Mouse (Mus musculus) CH12.LX (cell line): ENCODE results near the gene Ncaph2. TPM values are rescaled to one million over a fixed set of nuclear protein-coding genes. Genes with fewer than 3 reads are reported as not detected.

Experiments
- DNase-seq: peaks from one replicate; pipeline ENCODE4 v3.0.0-alpha.2; 2013; ENCODE audit errors: extremely low read depth
- H3K27ac ChIP-seq: 2 replicates; pipeline ENCODE4 v1.5.1; 2012; ENCODE audit warnings: low read depth, mild to moderate bottlenecking, control low read depth, moderate library complexity; ENCODE audit not compliant: insufficient read depth
- H3K27me3 ChIP-seq: replicated peaks from 2 replicates; pipeline ENCODE3; 2012; ENCODE audit warnings: inconsistent platforms
- H3K36me3 ChIP-seq, 2 experiments: replicated peaks in 1 of 2; 2 replicates each; pipeline versions ENCODE3 to v1.6.1; 2012; ENCODE audit warnings: inconsistent platforms in 1 of 2, low read length in 1 of 2, mild to moderate bottlenecking in 1 of 2, mixed read lengths in 1 of 2, moderate library complexity in 1 of 2; ENCODE audit not compliant: control insufficient read depth in 1 of 2, insufficient read depth in 1 of 2
- H3K4me1 ChIP-seq, 2 experiments: 2 replicates each; pipeline ENCODE4 v1.6.1; 2012; ENCODE audit warnings: inconsistent platforms in 1 of 2, moderate library complexity in 1 of 2; ENCODE audit not compliant: insufficient read depth in 2 of 2, control insufficient read depth in 1 of 2
- H3K4me2 ChIP-seq: 2 replicates; pipeline ENCODE4 v1.6.1; 2012; ENCODE audit warnings: low read depth, mild to moderate bottlenecking, control low read depth; ENCODE audit not compliant: poor library complexity, insufficient read depth, severe bottlenecking
- H3K4me3 ChIP-seq, 3 experiments: fragments of 150-350 bp in 1 of 3; sonication (generic) in 1 of 3; replicated peaks in 1 of 3; 2 replicates each; pipeline versions ENCODE3 to v1.5.1; 2011 to 2012; ENCODE audit warnings: low read depth in 2 of 3, low read length in 2 of 3, mild to moderate bottlenecking in 2 of 3, moderate library complexity in 2 of 3, control low read depth in 1 of 3, improper control_type of control experiment in 1 of 3, inconsistent platforms in 1 of 3, mixed read lengths in 1 of 3; ENCODE audit not compliant: poor library complexity in 1 of 3
- H3K79me2 ChIP-seq: replicated peaks from 2 replicates; pipeline ENCODE4 v1.6.1; 2012; ENCODE audit warnings: mild to moderate bottlenecking, moderate library complexity; ENCODE audit not compliant: control insufficient read depth, poor library complexity, insufficient read depth, severe bottlenecking; ENCODE audit errors: extremely low read depth
- H3K9ac ChIP-seq: 2 replicates; pipeline ENCODE4 v1.6.1; 2012; ENCODE audit warnings: low read depth, mild to moderate bottlenecking, control low read depth, moderate library complexity; ENCODE audit not compliant: insufficient read depth
- H3K9me3 ChIP-seq: replicated peaks from 2 replicates; pipeline ENCODE3; 2012; ENCODE audit warnings: low read length, inconsistent platforms, mixed read lengths
- BHLHE40 ChIP-seq: IDR thresholded peaks from 2 replicates; pipeline ENCODE4 v1.6.1; 2011; ENCODE audit warnings: mild to moderate bottlenecking, low read depth, low read length, improper control_type of control experiment
- CHD1 ChIP-seq: IDR thresholded peaks from 2 replicates; pipeline ENCODE4 v1.6.1; 2012; ENCODE audit warnings: low read depth, low read length, improper control_type of control experiment, inconsistent platforms
- CHD2 ChIP-seq: IDR thresholded peaks from 2 replicates; pipeline ENCODE4 v1.6.1; 2011; ENCODE audit warnings: low read length, improper control_type of control experiment
- CTCF ChIP-seq, 2 experiments: IDR thresholded peaks in 1 of 2; conservative IDR thresholded peaks in 1 of 2; 2 replicates each; pipeline ENCODE4 v1.5.1; 2011 to 2012; ENCODE audit warnings: low read depth in 2 of 2, low read length in 2 of 2, improper control_type of control experiment in 1 of 2, inconsistent platforms in 1 of 2, mild to moderate bottlenecking in 1 of 2, moderate library complexity in 1 of 2
- E2F4 ChIP-seq: IDR thresholded peaks from 2 replicates; pipeline ENCODE4 v1.6.1; 2011; ENCODE audit warnings: low read depth, low read length, improper control_type of control experiment; ENCODE audit not compliant: insufficient replicate concordance
- ELF1 ChIP-seq: IDR thresholded peaks from 2 replicates; pipeline ENCODE4 v1.6.1; 2014; ENCODE audit warnings: low read depth, mild to moderate bottlenecking, inconsistent platforms, low read length, improper control_type of control experiment
- ETS1 ChIP-seq: conservative IDR thresholded peaks from 2 replicates; pipeline ENCODE4 v1.6.1; 2012; ENCODE audit warnings: low read depth, mild to moderate bottlenecking, inconsistent platforms, low read length, improper control_type of control experiment, moderate library complexity
- IRF4 ChIP-seq: IDR thresholded peaks from 2 replicates; pipeline ENCODE4 v1.6.1; 2014; ENCODE audit warnings: low read depth, mild to moderate bottlenecking, inconsistent platforms, low read length, improper control_type of control experiment
- JUN ChIP-seq: IDR thresholded peaks from 2 replicates; pipeline ENCODE4 v1.6.1; 2011; ENCODE audit warnings: low read depth, mild to moderate bottlenecking, low read length, improper control_type of control experiment, moderate library complexity; ENCODE audit not compliant: insufficient read depth
- MAFK ChIP-seq: IDR thresholded peaks from 2 replicates; pipeline ENCODE4 v1.6.1; 2011; ENCODE audit warnings: low read length, improper control_type of control experiment; ENCODE audit not compliant: insufficient replicate concordance
- MAX ChIP-seq: IDR thresholded peaks from 2 replicates; pipeline ENCODE4 v1.6.1; 2011; ENCODE audit warnings: low read length, improper control_type of control experiment
- MAZ ChIP-seq: IDR thresholded peaks from 2 replicates; pipeline ENCODE4 v1.6.1; 2012; ENCODE audit warnings: low read depth, mild to moderate bottlenecking, inconsistent platforms, low read length, improper control_type of control experiment, moderate library complexity
- MXI1 ChIP-seq: IDR thresholded peaks from 2 replicates; pipeline ENCODE4 v1.6.1; 2011; ENCODE audit warnings: mild to moderate bottlenecking, low read depth, low read length, improper control_type of control experiment
- NELFE ChIP-seq: IDR thresholded peaks from 2 replicates; pipeline ENCODE4 v1.6.1; 2011; ENCODE audit warnings: low read depth, low read length, improper control_type of control experiment
- PAX5 ChIP-seq: IDR thresholded peaks from 2 replicates; pipeline ENCODE4 v1.6.1; 2012; ENCODE audit warnings: low read length, inconsistent platforms, mixed read lengths
- POLR2AphosphoS2 ChIP-seq: IDR thresholded peaks from 2 replicates; pipeline ENCODE4 v1.6.1; 2011; ENCODE audit warnings: low read depth, low read length, improper control_type of control experiment
- RCOR1 ChIP-seq: conservative IDR thresholded peaks from 2 replicates; pipeline ENCODE4 v1.6.1; 2012; ENCODE audit warnings: low read depth, mild to moderate bottlenecking, inconsistent platforms, low read length, improper control_type of control experiment
- TBP ChIP-seq: conservative IDR thresholded peaks from 2 replicates; pipeline ENCODE4 v1.6.1; 2011; ENCODE audit warnings: low read depth, low read length, improper control_type of control experiment
- UBTF ChIP-seq: IDR thresholded peaks from 2 replicates; pipeline ENCODE4 v1.6.1; 2012; ENCODE audit warnings: low read depth, mild to moderate bottlenecking, inconsistent platforms, low read length, improper control_type of control experiment, moderate library complexity
- USF2 ChIP-seq: conservative IDR thresholded peaks from 2 replicates; pipeline ENCODE4 v1.6.1; 2011; ENCODE audit warnings: low read depth, low read length, improper control_type of control experiment
- ZMIZ1 ChIP-seq: IDR thresholded peaks from 2 replicates; pipeline ENCODE4 v1.6.1; 2012; ENCODE audit warnings: low read depth, mild to moderate bottlenecking, inconsistent platforms, low read length, improper control_type of control experiment
- dilution Hi-C: fragments of 300-500 bp; cut with MboI; formaldehyde crosslinking; loops from 2 replicates; pipeline ENCODE4 v1.14.3; 2020; ENCODE audit warnings: low sequenced_read_pairs; ENCODE audit not compliant: extremely low pct_unique_long_range_greater_than_20kb, extremely low pct_ligation_motif_present
- in situ Hi-C: fragments of 300-500 bp; cut with MboI; formaldehyde crosslinking; loops from 3 replicates; pipeline ENCODE4 v1.14.3; 2019; ENCODE audit warnings: low sequenced_read_pairs, low pct_ligation_motif_present, low pct_unique_long_range_greater_than_20kb, mixed read lengths
- polyA plus RNA-seq: library from polyadenylated mRNA; unstranded; fragments of >175 nt; gene quantifications from 2 replicates; pipeline ENCODE4 v1.2.1, GENCODE M21; 2012; ENCODE audit warnings: low read depth; ENCODE audit not compliant: insufficient read length
- total RNA-seq, 2 experiments: library from RNA; depleted of rRNA; stranded (reverse); fragments of 300-350 nt in 1 of 2; fragments of >200 nt in 1 of 2; gene quantifications; 2 replicates each; pipeline ENCODE4 v1.2.3; 2012 to 2014

The Ncaph2 gene
- total and polyA plus RNA-seq, 3 experiments = 95.4 to 151 (median 106) TPM

DNA sequence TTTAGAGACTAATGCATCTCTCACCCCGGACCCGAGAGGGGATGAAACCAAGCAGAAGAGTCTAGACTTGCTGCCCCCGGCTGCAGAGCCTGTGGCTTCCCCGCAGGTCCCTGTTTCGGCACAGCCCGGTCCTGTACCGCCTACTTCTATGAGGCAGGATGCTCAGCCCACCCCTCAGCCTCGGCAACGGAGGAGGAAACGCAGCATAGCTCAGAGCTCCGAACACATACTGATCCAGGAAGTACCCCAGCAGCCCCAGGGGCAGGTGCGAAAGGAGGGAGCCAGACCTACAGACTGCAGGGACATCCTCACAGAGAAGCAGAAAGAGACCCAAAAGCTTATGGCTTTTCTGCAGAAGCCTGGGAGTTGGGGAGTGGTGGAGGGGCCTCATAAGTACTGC lies 31.6 kb downstream of the Ncaph2 start:
- Histone ChIP-seq H3K9ac (no peak overlapping the region), H3K27ac (no peak overlapping the region)
- DNase-seq = no peak

DNA sequence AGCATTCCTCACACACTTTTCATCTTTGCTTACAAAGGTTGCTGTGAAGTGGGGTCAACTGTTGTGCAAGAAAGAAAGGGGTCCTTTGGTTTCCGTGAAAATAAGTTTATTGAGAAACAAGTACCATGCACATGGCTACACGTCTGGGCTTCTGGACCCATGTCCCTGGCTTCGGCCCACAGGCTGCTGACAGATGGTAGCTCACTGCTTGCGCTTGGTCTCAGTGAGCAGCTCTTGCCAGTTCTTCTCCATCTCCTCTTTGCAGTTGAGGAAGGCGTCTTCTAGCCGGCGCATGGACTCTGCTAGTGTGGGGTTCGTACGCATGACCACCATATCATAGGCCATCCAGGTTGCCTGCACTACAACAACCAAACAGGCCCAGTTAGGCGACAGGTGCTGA lies 34.6 kb downstream of the Ncaph2 start:
- Histone ChIP-seq H3K27me3 (peaks cover 40% of the 10 kb centered on the region), H3K36me3 (no peaks in the 10 kb centered on the region), H3K79me2 (no peaks in the 10 kb centered on the region), H3K4me3 (no peak overlapping the region), H3K9ac (no peak overlapping the region), H3K4me2 (no peak overlapping the region), H3K27ac (no peak overlapping the region), H3K9me3 (no peaks in the 10 kb centered on the region), H3K4me1 (no peaks in the 10 kb centered on the region)
- in situ Hi-C loops (no loop called here), dilution Hi-C loops (no loop called here)
- no peak for TF ChIP-seq E2F4
- no peak for TF ChIP-seq CHD2
- TF ChIP-seq NELFE = no peak
- TF ChIP-seq MAFK = no peak
- TF ChIP-seq PAX5 = no peak
- no peak for TF ChIP-seq ETS1
- TF ChIP-seq MAZ = no peak
- no peak for TF ChIP-seq BHLHE40
- no peak for TF ChIP-seq IRF4
- no peak for DNase-seq

More for the DNA sequence above, 31.6 kb downstream of the Ncaph2 start:
- no peaks in the 10 kb centered on the region for H3K9me3 ChIP-seq
- in situ Hi-C loops (no loop called here), dilution Hi-C loops (no loop called here)
- H3K79me2 ChIP-seq = no peaks in the 10 kb centered on the region
- H3K27me3 ChIP-seq = peaks cover 58% of the 10 kb centered on the region
- no peak overlapping the region for H3K4me2 ChIP-seq
- H3K4me3 ChIP-seq = no peak overlapping the region
- H3K4me1 ChIP-seq = no peaks in the 10 kb centered on the region
- TF ChIP-seq UBTF = no peak
- TF ChIP-seq CTCF (conservative IDR thresholded peaks at IDR 0.05 in 1 of 2, IDR thresholded peaks at IDR 0.05 in 1 of 2; ENCODE audit: low read depth in 2 of 2, low read length in 2 of 2) = no peak
- no peak for TF ChIP-seq ZMIZ1
- no peak for TF ChIP-seq USF2
- no peak for TF ChIP-seq MAX
- TF ChIP-seq RCOR1 = no peak
- TF ChIP-seq CHD1 = no peak
- no peak for TF ChIP-seq POLR2AphosphoS2
- no peak for TF ChIP-seq MXI1
- TF ChIP-seq IRF4 = no peak
- no peak for TF ChIP-seq ELF1
- no peak for TF ChIP-seq JUN
- no peak for TF ChIP-seq NELFE
- TF ChIP-seq MAZ = no peak
- TF ChIP-seq TBP = no peak
- H3K36me3 ChIP-seq = no peaks in the 10 kb centered on the region
